Mouse (Mus musculus): ENCODE measurements at regions not wholly inside any gene's neighbourhood (a gene's known extent, or its start where the extent isn't known, plus 50 kb on each side); places are given as distances from the start of the nearest gene placed in this dataset.

DNA sequence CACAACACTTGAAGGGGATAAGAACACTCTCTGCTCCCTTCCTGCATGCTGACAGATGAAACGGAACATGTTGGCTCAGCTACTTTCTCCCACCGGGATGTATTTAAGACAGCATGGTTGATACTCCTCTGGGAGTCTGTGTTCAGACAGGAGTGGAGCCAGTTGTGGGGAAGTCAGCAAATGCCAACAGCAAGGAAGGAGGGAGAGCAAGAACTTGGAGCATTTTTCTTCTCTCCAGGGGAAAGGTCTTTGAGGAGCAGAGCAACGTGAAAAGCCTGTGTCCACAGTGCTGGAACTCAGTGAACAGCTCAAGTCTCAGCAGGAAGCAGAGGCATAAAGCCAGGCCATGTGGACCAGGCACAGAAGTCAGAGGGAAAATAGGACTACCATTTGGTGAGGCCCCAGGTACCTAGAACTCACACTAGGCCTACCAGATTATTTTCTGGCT is 188.8 kb upstream of the Dmac1 start:
- no peak for ATAC-seq (replicated peaks; ENCODE audit: poor library complexity)

DNA sequence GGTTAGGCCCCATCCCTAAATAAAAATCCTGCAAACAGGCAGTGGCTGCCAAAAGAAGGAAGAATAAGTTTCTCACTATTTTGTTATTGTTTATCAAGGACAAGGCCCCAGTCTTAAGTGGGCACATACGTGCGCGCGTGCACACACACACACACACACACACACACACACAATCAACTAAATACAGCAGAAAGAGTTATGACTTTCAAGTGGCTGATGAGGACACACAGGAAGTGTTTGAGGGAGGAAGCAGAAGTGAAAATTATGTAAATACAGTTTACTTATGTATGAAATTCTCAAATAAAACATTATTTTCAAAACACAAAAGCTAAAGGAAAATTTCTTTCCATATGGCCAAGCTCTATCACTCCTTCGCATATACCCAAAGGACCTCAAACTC is 185.5 kb upstream of the Dmac1 start:
- peak; percentile 55 for ATAC-seq (replicated peaks; ENCODE audit: poor library complexity)

DNA sequence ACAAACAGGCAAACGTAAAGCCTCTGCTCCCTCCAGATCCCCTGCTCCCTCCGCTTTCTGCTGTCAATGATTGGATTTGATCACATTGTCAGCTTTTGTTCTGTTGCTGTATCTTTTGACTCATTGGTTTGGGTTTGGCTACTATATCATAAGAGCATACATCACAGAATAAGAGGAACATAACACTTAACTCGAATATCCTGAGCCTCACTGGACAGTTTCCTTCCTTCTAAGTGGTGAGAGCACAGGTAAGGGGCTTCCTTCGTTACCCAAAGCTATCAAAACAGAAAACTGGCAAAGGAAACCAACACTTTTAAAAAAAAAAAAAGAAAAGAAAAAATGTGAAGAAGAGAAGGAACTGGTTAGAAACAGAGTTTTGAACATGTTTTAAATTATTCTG is 171.4 kb upstream of the Dmac1 start:
- no peak for ATAC-seq (replicated peaks; ENCODE audit: poor library complexity)

DNA sequence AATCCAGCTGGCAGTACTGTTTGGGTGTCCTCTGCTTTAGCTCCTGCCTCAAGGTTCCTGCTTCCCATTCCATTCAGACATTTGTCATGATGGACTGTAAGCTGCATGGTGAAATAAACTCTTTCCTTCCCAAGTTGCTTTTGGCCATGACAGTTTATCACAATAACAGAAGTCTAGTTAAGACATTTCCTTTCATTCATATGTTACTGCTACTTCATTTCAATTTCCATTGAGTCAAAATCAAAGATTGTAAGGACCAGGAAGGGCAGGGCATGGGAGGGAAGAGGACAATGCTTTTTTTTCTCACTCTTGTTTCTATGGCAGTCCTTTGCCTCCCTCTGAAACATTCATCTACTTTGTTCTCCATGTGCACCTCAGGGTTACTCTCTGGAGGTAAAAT is 145.2 kb upstream of the Dmac1 start:
- no peak for ATAC-seq (replicated peaks; ENCODE audit: poor library complexity)

DNA sequence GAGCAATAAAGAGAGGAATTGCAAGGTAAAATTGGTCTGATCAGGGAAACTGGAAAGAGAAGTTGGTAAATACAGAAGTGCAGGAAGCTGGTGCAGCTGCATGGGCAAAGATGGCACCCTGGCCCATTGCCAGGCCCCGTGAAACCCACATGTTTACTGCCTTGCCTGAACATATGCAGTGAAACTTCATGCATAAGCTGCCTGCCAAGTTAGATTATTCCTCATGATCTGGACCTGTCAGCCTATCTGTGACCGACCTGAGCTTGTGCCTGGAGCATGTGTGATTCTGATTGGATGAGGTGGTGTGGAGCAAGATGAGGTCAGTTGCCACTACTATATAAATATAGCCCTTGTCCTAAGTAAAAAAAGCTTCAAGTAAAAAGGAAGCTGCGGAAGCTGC is 122.6 kb upstream of the Dmac1 start:
- ATAC-seq (replicated peaks; ENCODE audit: poor library complexity): 0 out of 2 replicates have a peak, but pooled peaks have one; percentile 31

DNA sequence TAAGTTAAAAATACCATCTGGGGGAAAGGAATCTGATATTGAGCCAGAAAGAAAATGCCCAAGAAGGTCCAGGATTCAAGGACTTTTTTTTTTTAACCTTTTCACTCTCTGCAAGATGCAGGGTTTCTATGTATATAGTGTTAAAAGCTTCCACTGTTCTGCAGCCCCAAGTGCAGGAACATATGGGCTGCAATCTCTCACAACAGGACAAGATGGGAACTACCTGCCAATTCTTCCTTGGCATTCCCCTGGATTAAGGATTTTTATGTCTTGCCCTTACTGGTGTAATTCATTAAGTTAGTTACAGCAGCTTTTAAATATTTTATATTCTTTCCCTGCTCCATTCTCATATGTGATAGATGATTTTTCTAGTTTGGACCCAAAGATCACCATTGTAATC is 116.9 kb upstream of the Dmac1 start:
- no peak for ATAC-seq (replicated peaks; ENCODE audit: poor library complexity)

DNA sequence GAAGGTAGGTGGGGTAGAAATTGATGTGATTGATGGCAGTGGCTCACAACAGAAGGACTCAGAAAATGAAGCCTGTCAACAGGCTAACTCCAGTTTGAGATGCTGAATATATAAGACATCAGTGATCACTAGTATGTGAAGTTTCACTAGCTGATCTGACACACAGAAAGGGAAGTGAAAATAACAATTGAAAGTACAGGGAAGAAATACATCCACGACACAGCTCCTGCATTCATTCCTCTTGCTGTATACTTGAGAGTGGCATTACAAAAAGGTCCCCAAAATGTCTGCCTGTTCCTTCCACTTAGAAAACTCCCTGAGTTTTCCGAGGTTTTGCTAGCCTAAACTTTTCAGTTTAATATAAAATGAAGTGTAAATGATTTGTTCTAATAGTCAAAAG is 116.2 kb upstream of the Dmac1 start:
- ATAC-seq (replicated peaks; ENCODE audit: poor library complexity): peak; percentile 80

DNA sequence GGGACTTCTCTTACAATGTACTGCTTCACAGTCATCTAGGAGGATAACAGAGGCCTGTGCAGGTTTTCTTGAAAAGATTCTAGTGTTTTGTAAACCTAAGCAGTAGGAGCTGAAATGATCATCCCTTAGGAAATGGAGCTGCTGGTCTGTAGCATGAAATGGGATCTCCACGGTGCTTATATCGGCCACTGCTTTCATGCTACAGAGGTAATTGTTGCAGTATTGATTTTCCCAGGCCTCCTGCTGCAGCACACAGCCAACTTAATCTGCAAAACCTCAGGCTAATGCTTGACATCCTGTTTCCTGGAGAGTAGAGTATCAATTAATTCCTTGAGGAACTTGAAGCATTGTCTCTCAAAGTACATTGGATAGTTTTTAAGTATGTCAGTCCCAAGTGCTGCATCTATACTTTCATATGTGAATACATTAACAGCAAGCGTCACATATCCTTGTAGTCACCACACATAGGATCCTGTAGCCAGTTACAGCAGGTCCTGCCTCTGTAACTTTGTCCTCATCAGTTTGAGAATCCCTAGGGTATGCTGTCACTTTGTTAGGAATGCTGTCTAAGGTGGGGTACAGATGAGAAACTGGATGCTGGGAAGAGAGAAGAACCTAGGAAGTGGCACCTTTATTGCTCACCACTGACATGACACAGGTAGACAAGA is 108.3 kb upstream of the Dmac1 start:
- ATAC-seq (replicated peaks; ENCODE audit: poor library complexity): no peak

DNA sequence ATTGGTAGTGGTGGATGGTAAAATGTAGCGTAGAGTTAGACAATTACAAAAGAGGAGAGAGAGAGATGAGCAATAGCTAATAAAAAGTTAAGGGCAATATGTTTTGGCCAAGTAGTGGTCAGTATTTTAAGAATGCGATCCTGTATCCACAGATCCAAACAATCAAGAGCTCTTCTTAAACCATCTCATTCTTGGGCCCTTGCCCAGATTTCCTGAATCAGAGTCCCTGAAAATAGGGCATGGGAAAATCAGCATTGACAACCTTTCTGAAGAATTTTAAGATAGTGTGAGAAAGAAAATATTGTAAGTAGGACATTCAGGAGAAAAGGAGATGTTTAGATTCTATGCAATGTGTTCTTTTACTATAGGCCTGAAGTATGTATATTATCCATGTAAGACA is 81.4 kb upstream of the Dmac1 start:
- ATAC-seq (replicated peaks; ENCODE audit: poor library complexity): no peak

DNA sequence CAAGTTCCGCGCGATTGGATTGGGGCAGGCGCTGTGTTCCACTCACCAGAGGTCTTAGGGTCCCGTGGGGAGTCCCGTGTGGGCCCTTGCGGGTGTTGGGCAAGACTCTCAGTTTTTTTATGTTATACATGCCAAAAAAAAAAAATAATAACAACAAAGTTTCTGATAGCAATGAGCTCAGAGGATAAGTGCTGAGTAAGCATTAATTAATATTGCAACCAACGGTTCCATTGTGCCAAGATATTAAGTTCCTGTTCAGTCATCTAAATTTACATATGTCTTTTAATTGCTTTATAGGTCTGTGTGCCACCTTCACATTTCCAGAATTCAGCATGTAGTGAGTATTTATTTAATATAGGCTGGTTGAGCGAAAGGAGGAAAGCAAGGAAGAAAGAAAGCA is 77.5 kb upstream of the Dmac1 start:
- no peak for ATAC-seq (replicated peaks; ENCODE audit: poor library complexity)

DNA sequence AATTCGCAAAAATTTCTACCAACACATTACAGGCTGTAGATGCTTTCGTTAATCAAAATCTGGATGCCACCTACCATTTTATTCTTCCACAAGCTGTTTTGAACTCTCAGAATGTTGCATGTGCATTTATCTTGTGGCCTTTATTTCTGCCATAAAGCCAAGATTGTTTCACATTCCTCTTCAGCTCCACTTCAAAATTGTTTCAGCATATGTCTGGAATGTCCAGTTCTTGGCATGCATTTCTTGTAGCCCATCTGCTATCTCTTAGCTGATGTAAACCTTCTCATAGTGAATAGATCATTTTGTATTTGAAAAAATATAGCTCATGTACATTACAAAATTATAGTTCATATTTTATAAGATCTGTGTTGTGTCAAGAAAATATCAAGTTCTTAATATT is 56.4 kb upstream of the Dmac1 start:
- ATAC-seq (replicated peaks; ENCODE audit: poor library complexity): no peak

DNA sequence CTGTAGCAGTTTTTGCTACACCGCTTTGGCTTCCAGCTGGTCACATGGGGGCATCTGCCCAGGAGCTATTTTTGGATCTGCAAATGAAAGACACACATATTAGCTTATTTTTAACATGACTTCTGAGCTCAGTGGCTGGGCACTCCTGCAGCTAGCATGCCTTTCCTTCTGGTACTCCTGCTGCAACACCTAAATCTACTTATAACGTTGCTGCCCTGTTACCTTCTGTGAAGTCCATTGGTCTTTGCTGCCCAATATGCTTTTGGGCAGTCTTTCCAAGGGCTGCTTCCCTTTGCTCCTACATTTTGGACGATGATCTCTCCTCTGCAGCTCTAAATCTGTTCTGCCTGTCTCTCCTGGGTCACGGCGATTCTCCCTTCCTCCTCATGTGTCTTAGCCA is 54.7 kb upstream of the Dmac1 start:
- no peak for ATAC-seq (replicated peaks; ENCODE audit: poor library complexity)

DNA sequence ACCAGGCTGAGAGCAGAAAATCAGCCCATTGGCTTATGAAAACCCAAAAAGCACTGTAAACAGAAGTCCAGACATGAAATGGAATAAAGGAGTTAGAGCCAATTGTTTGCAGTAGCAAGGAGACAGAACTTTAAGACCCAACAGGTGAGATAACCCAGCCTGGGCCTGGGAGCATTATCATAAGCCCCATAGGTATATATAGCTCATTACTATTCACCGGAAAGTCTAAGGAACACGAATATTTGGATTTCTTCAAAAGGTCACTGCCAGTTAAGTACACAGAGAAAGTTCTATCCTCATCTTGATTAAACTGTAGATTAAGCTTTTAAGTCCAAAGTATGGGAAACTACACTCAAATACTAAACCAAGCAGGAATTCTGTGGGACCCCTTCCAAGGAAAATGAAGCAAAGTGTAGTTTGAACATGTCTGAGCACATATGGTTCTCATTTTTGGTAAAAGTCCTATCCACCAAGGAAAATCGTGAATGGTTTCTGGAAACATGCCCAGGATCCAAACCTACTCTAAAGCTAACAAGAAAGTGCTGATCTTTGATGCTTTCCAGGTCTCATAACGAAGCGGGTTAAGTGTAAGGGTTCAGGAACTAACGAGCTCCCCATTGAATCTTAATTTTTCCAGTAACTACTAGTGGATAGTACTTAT is 51.5 kb upstream of the Dmac1 start:
- ATAC-seq (replicated peaks; ENCODE audit: poor library complexity): no peak
